Mouse (Mus musculus) kidney, embryonic 15.5 days (tissue): ENCODE results near the gene Chit1. TPM values are rescaled to one million over a fixed set of nuclear protein-coding genes. Genes with fewer than 3 reads are reported as not detected.

Experiments used
- ATAC-seq: fragments of 200-750 bp; cut with Nextera tagmentation; replicated peaks from 2 replicates; pipeline ENCODE4 v1.8.0; 2017; ENCODE audit warnings: moderate TSS enrichment; ENCODE audit not compliant: low FRiP score
- H3K27ac ChIP-seq: fragments of 300-500 bp; sonication (generic); 2 replicates; pipeline ENCODE4 v1.5.1; 2015; ENCODE audit warnings: mild to moderate bottlenecking, inconsistent platforms
- H3K27me3 ChIP-seq: fragments of 300-500 bp; sonication (generic); 2 replicates; pipeline ENCODE4 v1.6.1; 2015; ENCODE audit warnings: inconsistent platforms
- H3K36me3 ChIP-seq: fragments of 300-500 bp; sonication (generic); 2 replicates; pipeline ENCODE4 v1.6.1; 2015; ENCODE audit warnings: inconsistent platforms
- H3K4me1 ChIP-seq: fragments of 300-500 bp; sonication (generic); 2 replicates; pipeline ENCODE4 v1.6.1; 2015; ENCODE audit warnings: inconsistent platforms
- H3K4me2 ChIP-seq: fragments of 300-500 bp; sonication (generic); 2 replicates; pipeline ENCODE4 v1.6.1; 2015; ENCODE audit warnings: moderate library complexity, mild to moderate bottlenecking, inconsistent platforms
- H3K4me3 ChIP-seq: fragments of 300-500 bp; sonication (generic); replicated peaks from 2 replicates; pipeline ENCODE4 v1.5.1; 2015; ENCODE audit warnings: mild to moderate bottlenecking, inconsistent platforms
- H3K9ac ChIP-seq: fragments of 300-500 bp; sonication (generic); 2 replicates; pipeline ENCODE4 v1.6.1; 2015; ENCODE audit warnings: mild to moderate bottlenecking, inconsistent platforms
- H3K9me3 ChIP-seq: fragments of 300-500 bp; sonication (generic); replicated peaks from 2 replicates; pipeline ENCODE4 v1.6.1; 2016; ENCODE audit warnings: inconsistent platforms
- WGBS: fragments of 180-500 bp; shearing (Covaris S2); methylation state at CpG from one replicate; pipeline ENCODE4 v1.1.7; 2015; ENCODE audit warnings: mixed read lengths; 5-methylcytosine and 5-hydroxymethylcytosine counted together
- polyA plus RNA-seq: library from polyadenylated mRNA; unstranded; fragments of >200 nt; fragmentation: Nextera tagmentation; extraction: Ambion mirVana; gene quantifications from 2 replicates; pipeline ENCODE4 v1.2.1, GENCODE M21; 2015

The Chit1 gene
- polyA plus RNA-seq, 1 experiment from 2014 or later = 0.30 TPM

GRCm38 (mm10) chr1:134095033-134095612, 15.9 kb upstream of the Chit1 start:
- H3K9me3 ChIP-seq = no peaks in the 10 kb centered on the region
- H3K9ac ChIP-seq = no peak overlapping the region
- no peak for ATAC-seq
- peaks cover 71% of the 10 kb centered on the region for H3K4me1 ChIP-seq
- WGBS = 65% methylated on average over 7 of the region's 7 CpGs
- no peaks in the 10 kb centered on the region for H3K27me3 ChIP-seq
- H3K27ac ChIP-seq = 0 out of 2 replicates have a peak overlapping the region, but pooled peaks have one; percentile 46
- no peaks in the 10 kb centered on the region for H3K36me3 ChIP-seq
- no peak overlapping the region for H3K4me3 ChIP-seq
- no peak overlapping the region for H3K4me2 ChIP-seq

GRCm38 (mm10) chr1:134095721-134096120, 15.3 kb upstream of the Chit1 start:
- H3K9me3 ChIP-seq = no peaks in the 10 kb centered on the region
- no peak overlapping the region for H3K4me3 ChIP-seq
- H3K4me2 ChIP-seq = no peak overlapping the region
- H3K27me3 ChIP-seq = no peaks in the 10 kb centered on the region
- no peaks in the 10 kb centered on the region for H3K36me3 ChIP-seq
- peak overlapping the region; percentile 66 for H3K27ac ChIP-seq
- no peak overlapping the region for H3K9ac ChIP-seq
- WGBS = 81% methylated on average over 4 of the region's 4 CpGs
- peaks cover 76% of the 10 kb centered on the region for H3K4me1 ChIP-seq
- no peak for ATAC-seq

- H3K4me1 ChIP-seq = peaks cover 76% of the 10 kb centered on the region
- no peak overlapping the region for H3K9ac ChIP-seq
- H3K27ac ChIP-seq = peak overlapping the region; percentile 66
- no peaks in the 10 kb centered on the region for H3K27me3 ChIP-seq
- H3K4me2 ChIP-seq = no peak overlapping the region
- no peaks in the 10 kb centered on the region for H3K36me3 ChIP-seq
- H3K9me3 ChIP-seq = no peaks in the 10 kb centered on the region
- ATAC-seq = no peak
- WGBS = 50% methylated on average over 14 of the region's 14 CpGs
- H3K4me3 ChIP-seq = no peak overlapping the region
These were observed 14.6 kb upstream of the Chit1 start for GRCm38 (mm10) chr1:134096264-134096934.

- 89% methylated on average over 7 of the region's 7 CpGs for WGBS
- H3K4me1 ChIP-seq = peaks cover 74% of the 10 kb centered on the region
These were observed 13.8 kb upstream of the Chit1 start for GRCm38 (mm10) chr1:134097080-134097855.

GRCm38 (mm10) chr1:134097956-134098725, 12.9 kb upstream of the Chit1 start:
- peak overlapping the region; percentile 67 for H3K4me2 ChIP-seq
- peak overlapping the region; percentile 94 for H3K27ac ChIP-seq
- no peak for ATAC-seq
- peaks cover 68% of the 10 kb centered on the region for H3K4me1 ChIP-seq
- WGBS = 46% methylated on average over 13 of the region's 13 CpGs
- no peaks in the 10 kb centered on the region for H3K9me3 ChIP-seq
- H3K9ac ChIP-seq = peak overlapping the region; percentile 21; the same call in 1 of the 2 replicates
- H3K36me3 ChIP-seq = no peaks in the 10 kb centered on the region
- no peaks in the 10 kb centered on the region for H3K27me3 ChIP-seq
- H3K4me3 ChIP-seq = peak overlapping the region; percentile 41; the same call in 1 of the 2 replicates

More at GRCm38 (mm10) chr1:134097080-134097855, 13.8 kb upstream of the Chit1 start:
- Histone ChIP-seq H3K27me3 (no peaks in the 10 kb centered on the region), H3K9ac (no peak overlapping the region), H3K9me3 (no peaks in the 10 kb centered on the region), H3K36me3 (no peaks in the 10 kb centered on the region), H3K27ac (peak overlapping the region; percentile 94), H3K4me3 (no peak overlapping the region), H3K4me2 (no peak overlapping the region)
- ATAC-seq = no peak

- Histone ChIP-seq H3K36me3 (no peaks in the 10 kb centered on the region), H3K27me3 (no peaks in the 10 kb centered on the region), H3K27ac (peak overlapping the region; percentile 94), H3K4me1 (peaks cover 63% of the 10 kb centered on the region), H3K9ac (peak overlapping the region; percentile 31), H3K4me2 (peak overlapping the region; percentile 67), H3K9me3 (no peaks in the 10 kb centered on the region), H3K4me3 (peak overlapping the region; percentile 41)
- WGBS = 5% methylated on average over 17 of the region's 17 CpGs
- peak; percentile 93 for ATAC-seq
These were observed 12.1 kb upstream of the Chit1 start for GRCm38 (mm10) chr1:134098726-134099515.

GRCm38 (mm10) chr1:134099516-134100235, 11.4 kb upstream of the Chit1 start:
- Histone ChIP-seq H3K4me3 (peak overlapping the region; percentile 41), H3K27ac (peak overlapping the region; percentile 94), H3K4me2 (peak overlapping the region; percentile 67), H3K9ac (peak overlapping the region; percentile 31; the same call in 1 of the 2 replicates), H3K4me1 (peaks cover 60% of the 10 kb centered on the region), H3K27me3 (no peaks in the 10 kb centered on the region), H3K36me3 (no peaks in the 10 kb centered on the region), H3K9me3 (no peaks in the 10 kb centered on the region)
- ATAC-seq = no peak
- 13% methylated on average over 12 of the region's 12 CpGs for WGBS

- Histone ChIP-seq H3K36me3 (no peaks in the 10 kb centered on the region), H3K27ac (peak overlapping the region; percentile 94), H3K4me3 (no peak overlapping the region), H3K9me3 (no peaks in the 10 kb centered on the region), H3K4me1 (peaks cover 53% of the 10 kb centered on the region), H3K4me2 (no peak overlapping the region), H3K9ac (no peak overlapping the region), H3K27me3 (no peaks in the 10 kb centered on the region)
- ATAC-seq = no peak
- WGBS = 78% methylated on average over 5 of the region's 5 CpGs
These were observed 10.6 kb upstream of the Chit1 start for GRCm38 (mm10) chr1:134100401-134100800.

- Histone ChIP-seq H3K9ac (no peak overlapping the region), H3K4me2 (no peak overlapping the region), H3K4me3 (no peak overlapping the region), H3K27me3 (no peaks in the 10 kb centered on the region), H3K36me3 (no peaks in the 10 kb centered on the region), H3K4me1 (peaks cover 48% of the 10 kb centered on the region), H3K9me3 (no peaks in the 10 kb centered on the region), H3K27ac (no peak overlapping the region)
- 82% methylated on average over 4 of the region's 4 CpGs for WGBS
- no peak for ATAC-seq
These were observed 10.1 kb upstream of the Chit1 start for GRCm38 (mm10) chr1:134100928-134101327.

GRCm38 (mm10) chr1:134101593-134101992, 9.4 kb upstream of the Chit1 start:
- WGBS = 81% methylated on average over 3 of the region's 3 CpGs
- Histone ChIP-seq H3K9me3 (no peaks in the 10 kb centered on the region), H3K36me3 (no peaks in the 10 kb centered on the region), H3K4me2 (no peak overlapping the region), H3K4me1 (peaks cover 41% of the 10 kb centered on the region), H3K4me3 (no peak overlapping the region), H3K27me3 (no peaks in the 10 kb centered on the region), H3K9ac (no peak overlapping the region), H3K27ac (no peak overlapping the region)
- ATAC-seq = no peak
